Mouse (Mus musculus): ENCODE results near the gene Fcgr1. TPM values are rescaled to one million over a fixed set of nuclear protein-coding genes. Genes with fewer than 3 reads are reported as not detected.

Fcgr1 gene
- polyA plus RNA-seq, 1 experiment = 0.02 TPM

DNA sequence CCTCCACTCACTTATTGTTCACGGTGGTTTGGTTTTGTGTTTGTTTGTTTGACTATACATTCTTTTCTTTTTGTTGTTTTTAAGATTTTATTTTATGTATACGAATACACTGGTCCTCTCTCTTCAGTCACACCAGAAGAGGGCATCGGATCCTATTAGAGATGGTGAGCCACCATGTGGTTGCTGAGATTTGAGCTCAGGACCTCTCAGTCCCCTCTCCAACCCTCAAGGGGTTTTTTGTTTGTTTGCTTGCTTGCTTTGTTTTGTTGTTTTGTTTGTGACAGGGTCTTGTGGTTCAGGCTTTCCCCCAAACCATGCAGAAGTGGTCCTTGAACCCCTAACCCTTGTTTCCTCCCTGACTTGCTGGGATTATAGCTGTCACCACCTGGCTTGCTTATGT is 32.1 kb downstream of the Fcgr1 start:
- no peaks in the 10 kb centered on the region for H3K27me3 ChIP-seq (ENCODE audit: control insufficient read depth, insufficient read depth, insufficient read length)
- H3K4me3 ChIP-seq (ENCODE audit: insufficient read depth, poor library complexity, severe bottlenecking) = peak overlapping the region; percentile 8
- no peak for TF ChIP-seq CEBPB (IDR thresholded peaks at IDR 0.05; ENCODE audit: low read depth)
- TF ChIP-seq USF1 (IDR thresholded peaks at IDR 0.05; ENCODE audit: low read depth) = no peak
- no peak for TF ChIP-seq MYOD1 (IDR thresholded peaks at IDR 0.05; ENCODE audit: control insufficient read depth, insufficient read length, low read depth)
- H3ac ChIP-seq (ENCODE audit: control insufficient read depth, insufficient read length, low read depth) = peak overlapping the region; percentile 69
- H3K36me3 ChIP-seq (ENCODE audit: control insufficient read depth, insufficient read depth) = no peaks in the 10 kb centered on the region
- H3K79me2 ChIP-seq (ENCODE audit: control insufficient read depth, insufficient read depth) = no peaks in the 10 kb centered on the region
- no peaks in the 10 kb centered on the region for H3K79me3 ChIP-seq (ENCODE audit: low read depth)

DNA sequence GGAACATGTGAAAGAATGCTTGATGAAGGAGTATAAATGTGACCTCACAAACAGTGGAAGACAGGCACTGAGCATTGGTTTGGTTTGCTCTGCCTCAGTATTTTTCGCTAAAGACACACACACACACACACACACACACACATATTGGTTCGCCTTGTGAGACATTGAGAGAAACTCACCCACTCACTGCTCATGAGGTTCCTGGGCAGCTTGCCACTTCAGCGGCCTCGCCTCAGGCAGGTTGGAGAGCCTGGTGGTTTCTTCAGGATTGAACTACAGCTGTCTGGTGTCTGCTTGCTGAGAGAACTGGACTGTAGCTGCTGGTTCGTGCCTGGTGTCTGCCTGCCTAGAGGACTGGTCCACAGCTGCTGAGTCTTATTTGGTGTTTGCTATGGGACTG is 33.5 kb downstream of the Fcgr1 start:
- no peaks in the 10 kb centered on the region for H3K79me3 ChIP-seq (ENCODE audit: low read depth)
- TF ChIP-seq CTCF (IDR thresholded peaks at IDR 0.05; ENCODE audit: control insufficient read depth, insufficient read depth, insufficient read length) (no peak), USF1 (IDR thresholded peaks at IDR 0.05; ENCODE audit: low read depth) (no peak), FOSL1 (IDR thresholded peaks at IDR 0.05; ENCODE audit: insufficient read depth, low read length, poor library complexity, severe bottlenecking) (no peak), MYOG (IDR thresholded peaks at IDR 0.05; ENCODE audit: control insufficient read depth, extremely low read depth, insufficient read length) (no peak), MYOD1 (IDR thresholded peaks at IDR 0.05; ENCODE audit: control insufficient read depth, insufficient read length, low read depth) (no peak), MAX (IDR thresholded peaks at IDR 0.05) (no peak), CEBPB (IDR thresholded peaks at IDR 0.05; ENCODE audit: low read depth) (no peak)

DNA sequence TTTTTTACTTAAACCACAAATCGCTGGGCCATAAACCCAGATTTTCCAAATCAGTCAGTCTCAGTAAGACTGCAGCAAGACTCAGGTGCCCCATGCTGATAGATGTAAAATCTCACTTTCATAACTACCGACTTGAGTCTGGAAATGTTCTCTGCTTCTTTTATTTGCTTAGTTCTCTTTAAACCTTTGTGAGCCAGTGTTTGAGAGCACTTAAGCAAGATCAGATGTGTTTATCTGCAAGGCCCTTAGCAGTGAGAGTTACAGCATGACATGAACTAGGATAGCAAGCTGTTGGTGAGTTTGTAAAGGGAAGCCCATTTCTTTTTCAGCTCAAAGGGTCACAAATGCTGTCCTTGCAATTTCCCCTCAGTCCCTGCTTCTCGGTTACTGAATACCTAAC is 36.6 kb downstream of the Fcgr1 start:
- H3K27me3 ChIP-seq (ENCODE audit: control insufficient read depth, insufficient read depth, insufficient read length) = no peaks in the 10 kb centered on the region
- H3K79me2 ChIP-seq (ENCODE audit: control insufficient read depth, insufficient read depth) = no peaks in the 10 kb centered on the region
- H3K4me3 ChIP-seq (ENCODE audit: insufficient read depth, poor library complexity, severe bottlenecking) = no peak overlapping the region
- no peaks in the 10 kb centered on the region for H3K79me3 ChIP-seq (ENCODE audit: low read depth)
- TF ChIP-seq USF1 (IDR thresholded peaks at IDR 0.05; ENCODE audit: low read depth) (no peak), FOSL1 (IDR thresholded peaks at IDR 0.05; ENCODE audit: insufficient read depth, low read length, poor library complexity, severe bottlenecking) (no peak), MYOG (IDR thresholded peaks at IDR 0.05; ENCODE audit: control insufficient read depth, extremely low read depth, insufficient read length) (no peak), CEBPB (IDR thresholded peaks at IDR 0.05; ENCODE audit: low read depth) (no peak), MYOD1 (IDR thresholded peaks at IDR 0.05; ENCODE audit: control insufficient read depth, insufficient read length, low read depth) (no peak), CTCF (IDR thresholded peaks at IDR 0.05; ENCODE audit: control insufficient read depth, insufficient read depth, insufficient read length) (no peak), MAX (IDR thresholded peaks at IDR 0.05) (no peak)
- no peak overlapping the region for H3ac ChIP-seq (ENCODE audit: control insufficient read depth, insufficient read length, low read depth)
- no peaks in the 10 kb centered on the region for H3K36me3 ChIP-seq (ENCODE audit: control insufficient read depth, insufficient read depth)

More for the DNA sequence above, 33.5 kb downstream of the Fcgr1 start:
- H3K27me3 ChIP-seq (ENCODE audit: control insufficient read depth, insufficient read depth, insufficient read length) = no peaks in the 10 kb centered on the region
- no peak overlapping the region for H3ac ChIP-seq (ENCODE audit: control insufficient read depth, insufficient read length, low read depth)
- H3K4me3 ChIP-seq (ENCODE audit: insufficient read depth, poor library complexity, severe bottlenecking) = no peak overlapping the region
- H3K36me3 ChIP-seq (ENCODE audit: control insufficient read depth, insufficient read depth) = no peaks in the 10 kb centered on the region
- no peaks in the 10 kb centered on the region for H3K79me2 ChIP-seq (ENCODE audit: control insufficient read depth, insufficient read depth)

DNA sequence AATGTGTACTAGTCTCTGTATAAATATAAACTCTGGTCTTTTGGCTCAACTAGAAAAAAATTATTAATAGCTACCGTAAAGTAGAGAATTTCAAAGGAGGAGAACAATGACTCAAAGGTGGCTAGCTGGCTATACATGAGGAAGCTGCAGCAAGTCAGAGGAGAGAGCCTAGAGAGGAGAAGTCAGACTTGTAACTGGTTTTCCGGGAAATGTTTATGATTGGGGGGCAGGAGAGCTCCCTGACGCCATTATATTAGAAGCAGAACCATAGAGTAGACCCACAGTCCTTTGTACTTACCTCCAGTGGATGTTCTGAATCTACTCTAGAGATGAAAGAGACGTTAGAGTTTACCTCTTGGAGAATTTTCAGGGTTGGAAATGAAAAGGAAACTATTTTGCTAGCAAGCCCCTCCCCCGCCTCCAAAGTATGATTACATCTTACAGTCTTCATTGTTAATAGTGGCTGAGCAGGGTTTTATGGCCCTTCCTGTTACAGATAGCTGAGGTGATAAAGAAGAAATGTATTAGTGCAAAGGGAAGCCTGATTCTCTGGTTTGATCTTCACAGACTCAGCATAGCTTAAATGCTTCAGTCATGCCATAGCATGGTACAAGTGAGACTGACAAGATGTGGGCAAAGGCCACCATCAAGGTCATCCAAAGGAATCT is 37.7 kb downstream of the Fcgr1 start:
- Histone ChIP-seq H3K79me2 (ENCODE audit: control insufficient read depth, insufficient read depth) (no peaks in the 10 kb centered on the region), H3ac (ENCODE audit: control insufficient read depth, insufficient read length, low read depth) (no peak overlapping the region), H3K36me3 (ENCODE audit: control insufficient read depth, insufficient read depth) (no peaks in the 10 kb centered on the region), H3K27me3 (ENCODE audit: control insufficient read depth, insufficient read depth, insufficient read length) (no peaks in the 10 kb centered on the region), H3K4me3 (ENCODE audit: insufficient read depth, poor library complexity, severe bottlenecking) (no peak overlapping the region), H3K79me3 (ENCODE audit: low read depth) (no peaks in the 10 kb centered on the region)
- TF ChIP-seq USF1 (IDR thresholded peaks at IDR 0.05; ENCODE audit: low read depth) (no peak), CTCF (IDR thresholded peaks at IDR 0.05; ENCODE audit: control insufficient read depth, insufficient read depth, insufficient read length) (no peak), FOSL1 (IDR thresholded peaks at IDR 0.05; ENCODE audit: insufficient read depth, low read length, poor library complexity, severe bottlenecking) (no peak), MYOD1 (IDR thresholded peaks at IDR 0.05; ENCODE audit: control insufficient read depth, insufficient read length, low read depth) (no peak), CEBPB (IDR thresholded peaks at IDR 0.05; ENCODE audit: low read depth) (no peak), MYOG (IDR thresholded peaks at IDR 0.05; ENCODE audit: control insufficient read depth, extremely low read depth, insufficient read length) (no peak), MAX (IDR thresholded peaks at IDR 0.05) (no peak)

DNA sequence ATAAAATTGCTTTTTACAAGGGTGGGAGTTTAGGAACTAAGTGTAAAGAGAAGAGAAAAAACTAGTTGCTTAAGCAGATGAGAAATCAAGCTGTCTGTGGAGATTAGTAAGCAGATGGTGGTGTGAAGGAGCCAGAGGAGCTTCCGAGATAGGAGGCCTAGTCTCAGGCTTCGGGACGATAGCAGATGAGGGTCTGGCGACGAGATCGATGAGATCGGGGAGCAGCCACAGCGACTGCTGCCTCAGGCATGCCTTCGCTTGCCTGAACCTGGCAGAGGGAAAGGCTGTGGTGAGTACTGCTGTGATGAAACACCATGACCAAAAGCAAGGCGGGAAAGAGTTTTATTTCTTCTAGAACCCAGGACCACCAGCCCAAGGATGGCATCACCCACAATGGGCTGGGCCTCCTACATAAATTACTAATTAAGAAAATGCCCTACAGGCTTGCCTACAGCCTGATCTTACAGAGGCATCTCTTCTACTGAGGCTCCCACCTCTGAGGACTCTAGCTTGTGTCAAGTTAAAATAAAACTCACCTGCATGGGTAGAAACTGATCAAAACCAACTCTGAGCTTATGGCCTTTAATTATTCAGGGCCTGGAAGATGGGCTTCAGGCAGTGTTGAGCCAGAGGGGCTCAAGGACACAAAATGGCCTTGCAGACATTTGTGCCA is 39.0 kb downstream of the Fcgr1 start:
- H3ac ChIP-seq (ENCODE audit: control insufficient read depth, insufficient read length, low read depth) = no peak overlapping the region
- TF ChIP-seq CTCF (IDR thresholded peaks at IDR 0.05; ENCODE audit: control insufficient read depth, insufficient read depth, insufficient read length) = no peak
- no peak for TF ChIP-seq MYOG (IDR thresholded peaks at IDR 0.05; ENCODE audit: control insufficient read depth, extremely low read depth, insufficient read length)
- no peak for TF ChIP-seq CEBPB (IDR thresholded peaks at IDR 0.05; ENCODE audit: low read depth)
- TF ChIP-seq USF1 (IDR thresholded peaks at IDR 0.05; ENCODE audit: low read depth) = no peak
- no peak for TF ChIP-seq FOSL1 (IDR thresholded peaks at IDR 0.05; ENCODE audit: insufficient read depth, low read length, poor library complexity, severe bottlenecking)
- no peak for TF ChIP-seq MAX (IDR thresholded peaks at IDR 0.05)
- TF ChIP-seq MYOD1 (IDR thresholded peaks at IDR 0.05; ENCODE audit: control insufficient read depth, insufficient read length, low read depth) = no peak
- H3K36me3 ChIP-seq (ENCODE audit: control insufficient read depth, insufficient read depth) = no peaks in the 10 kb centered on the region
- no peaks in the 10 kb centered on the region for H3K79me3 ChIP-seq (ENCODE audit: low read depth)
- no peaks in the 10 kb centered on the region for H3K27me3 ChIP-seq (ENCODE audit: control insufficient read depth, insufficient read depth, insufficient read length)
- H3K4me3 ChIP-seq (ENCODE audit: insufficient read depth, poor library complexity, severe bottlenecking) = no peak overlapping the region
- H3K79me2 ChIP-seq (ENCODE audit: control insufficient read depth, insufficient read depth) = no peaks in the 10 kb centered on the region

Measured in C2C12 (cell line).